Mouse (Mus musculus): ENCODE data around the gene Borcs8. TPM values are rescaled to one million over a fixed set of nuclear protein-coding genes. Genes with fewer than 3 reads are reported as not detected.

The Borcs8 gene
- polyA plus RNA-seq, 1 experiment from 2014 or later = 30.5 TPM

DNA sequence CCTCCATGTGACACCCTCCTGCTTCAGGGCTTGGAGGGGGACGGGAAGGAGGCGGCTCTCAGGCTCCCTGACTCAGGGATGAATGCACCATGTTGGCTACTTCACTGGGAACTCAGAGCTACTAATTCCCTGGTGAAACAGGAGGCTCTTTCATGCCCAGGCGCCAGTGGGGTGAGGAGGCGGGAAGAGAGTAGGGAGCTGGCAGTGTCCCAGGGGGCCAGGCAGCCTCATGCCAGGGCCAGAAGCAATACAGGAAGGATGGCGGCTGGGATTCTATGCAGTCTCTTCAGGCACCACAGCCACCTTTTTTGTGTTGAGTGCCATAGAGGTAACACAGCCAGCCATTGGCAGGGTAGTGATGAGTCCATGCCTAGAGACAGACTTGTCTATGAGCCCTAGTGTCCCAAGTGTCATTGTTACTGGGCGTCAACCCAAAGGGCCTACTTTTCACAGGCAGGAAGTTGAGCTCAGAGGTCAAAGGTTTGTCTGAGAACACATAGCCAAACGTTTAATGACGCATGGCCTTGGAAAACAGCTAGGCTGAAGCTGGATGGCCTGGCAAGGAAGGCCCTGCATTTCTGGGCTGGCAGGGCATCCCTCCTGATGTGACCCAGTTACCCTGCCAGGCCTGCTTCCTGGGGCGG, 9.9 kb upstream of the Borcs8 start:
- DNase-seq (ENCODE audit: low spot score) (peak; percentile 38), ATAC-seq (ENCODE audit: low FRiP score, low TSS enrichment) (no peak)
- Histone ChIP-seq H3K36me3 (ENCODE audit: control insufficient read depth, insufficient read depth, low read length) (peaks cover 6% of the 10 kb centered on the region), H3K4me2 (replicated peaks; ENCODE audit: low read depth) (no peak overlapping the region), H3K9ac (ENCODE audit: low read length) (no peak overlapping the region), H3K4me1 (replicated peaks; ENCODE audit: control insufficient read depth, insufficient read depth) (no peaks in the 10 kb centered on the region; the same call in 1 of the 2 replicates), H3K9me3 (ENCODE audit: control insufficient read depth, low read length) (no peaks in the 10 kb centered on the region), H3K27me3 (ENCODE audit: control insufficient read depth, insufficient read depth, low read length) (no peaks in the 10 kb centered on the region), H3K4me3 (ENCODE audit: low read depth, low read length) (no peak overlapping the region), H3K27ac (replicated peaks) (no peak overlapping the region)
- TF ChIP-seq EP300 (optimal IDR thresholded peaks at IDR 0.05) (no peak), CTCF (IDR thresholded peaks at IDR 0.05; ENCODE audit: low read depth) (no peak)
- WGBS = 54% methylated on average over 9 of the region's 9 CpGs

DNA sequence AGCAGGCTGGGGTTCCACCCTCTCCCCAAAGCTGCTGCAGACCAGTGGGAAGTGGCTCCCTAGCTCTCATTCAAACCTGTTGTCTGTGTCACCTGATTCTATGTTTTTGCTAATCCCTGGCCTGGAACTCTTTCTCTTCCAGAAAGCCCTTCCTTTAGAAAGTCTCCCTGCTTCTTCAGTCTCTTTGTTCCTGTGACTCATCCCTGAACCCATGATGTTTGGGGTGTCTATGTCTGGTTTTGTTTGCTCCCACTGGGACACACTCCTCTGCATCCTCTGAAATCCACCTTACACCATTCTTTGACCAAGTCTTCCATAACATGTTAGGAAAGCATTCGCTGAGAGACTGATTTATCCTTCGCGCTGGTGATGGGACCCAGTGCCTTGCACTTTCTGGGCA, 9.2 kb upstream of the Borcs8 start:
- H3K27ac ChIP-seq (replicated peaks) = no peak overlapping the region
- ATAC-seq (ENCODE audit: low FRiP score, low TSS enrichment) (no peak), DNase-seq (ENCODE audit: low spot score) (no peak)
- H3K4me3 ChIP-seq (ENCODE audit: low read depth, low read length) = no peak overlapping the region
- no peak overlapping the region for H3K4me2 ChIP-seq (replicated peaks; ENCODE audit: low read depth)
- 91% methylated on average over 3 of the region's 3 CpGs for WGBS
- H3K36me3 ChIP-seq (ENCODE audit: control insufficient read depth, insufficient read depth, low read length) = peaks cover 6% of the 10 kb centered on the region
- TF ChIP-seq CTCF (IDR thresholded peaks at IDR 0.05; ENCODE audit: low read depth) (no peak), EP300 (optimal IDR thresholded peaks at IDR 0.05) (no peak)
- no peak overlapping the region for H3K9ac ChIP-seq (ENCODE audit: low read length)
- no peaks in the 10 kb centered on the region; the same call in 1 of the 2 replicates for H3K4me1 ChIP-seq (replicated peaks; ENCODE audit: control insufficient read depth, insufficient read depth)
- H3K27me3 ChIP-seq (ENCODE audit: control insufficient read depth, insufficient read depth, low read length) = no peaks in the 10 kb centered on the region
- H3K9me3 ChIP-seq (ENCODE audit: control insufficient read depth, low read length) = no peaks in the 10 kb centered on the region

DNA sequence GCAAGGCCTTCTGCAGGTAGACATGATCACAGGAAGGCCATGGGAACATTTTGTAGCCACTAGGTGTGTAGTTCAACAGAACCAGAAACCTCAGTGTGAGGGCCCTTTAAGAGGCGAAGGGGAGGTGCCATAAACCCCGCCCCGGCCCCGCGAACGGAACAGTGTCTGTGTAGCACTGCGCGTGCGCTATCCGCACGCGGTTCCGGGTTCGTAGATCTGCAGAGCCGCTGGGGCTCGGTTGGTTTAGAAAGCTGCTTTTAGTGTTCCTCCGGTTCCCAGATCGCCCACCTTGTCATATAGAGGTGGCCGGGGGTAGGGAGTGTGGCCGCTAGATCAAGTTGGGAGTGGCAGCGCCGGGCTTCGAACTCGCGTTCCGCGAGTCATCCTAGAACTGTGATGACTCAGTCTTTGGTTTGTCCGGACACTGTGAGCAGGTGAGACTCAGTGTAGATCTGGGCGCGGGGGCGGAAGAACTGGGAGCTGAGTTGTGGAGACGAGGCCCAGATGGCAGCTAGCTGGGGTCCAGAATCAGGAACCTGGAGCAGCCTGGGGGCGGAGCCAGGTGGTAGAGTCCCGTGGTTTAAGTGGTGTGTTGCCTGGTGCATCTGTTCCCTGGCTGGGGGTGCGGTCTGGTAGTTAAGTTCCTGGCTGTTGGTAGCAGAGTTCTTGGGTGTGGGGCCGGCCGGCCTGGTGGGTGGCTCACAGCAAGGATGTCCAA, 8.0 kb upstream of the Borcs8 start, which contains the start of gene Nr2c2ap:
Gene Nr2c2ap (plus strand): TSS at position 168 of the 718 bp plus-strand sequence.
- WGBS = under 1% methylated on average over 37 of the region's 37 CpGs
- H3K4me1 ChIP-seq (replicated peaks; ENCODE audit: control insufficient read depth, insufficient read depth) = no peaks in the 10 kb centered on the region; the same call in 1 of the 2 replicates
- no peaks in the 10 kb centered on the region for H3K9me3 ChIP-seq (ENCODE audit: control insufficient read depth, low read length)
- TF ChIP-seq CTCF (IDR thresholded peaks at IDR 0.05; ENCODE audit: low read depth) = 0 out of 2 replicates have a peak, but pooled peaks have one; percentile 17
- no peak for TF ChIP-seq EP300 (optimal IDR thresholded peaks at IDR 0.05)
- peak; percentile 92 for DNase-seq (ENCODE audit: low spot score)
- peak; percentile 91 for ATAC-seq (ENCODE audit: low FRiP score, low TSS enrichment)
- H3K27me3 ChIP-seq (ENCODE audit: control insufficient read depth, insufficient read depth, low read length) = no peaks in the 10 kb centered on the region
- H3K4me2 ChIP-seq (replicated peaks; ENCODE audit: low read depth) = peak within 1 kb of the TSS; percentile 77
- no peak within 1 kb of the TSS for H3K27ac ChIP-seq (replicated peaks)
- peaks cover 8% of the 10 kb centered on the region for H3K36me3 ChIP-seq (ENCODE audit: control insufficient read depth, insufficient read depth, low read length)
- peak within 1 kb of the TSS; percentile 75 for H3K9ac ChIP-seq (ENCODE audit: low read length)
- H3K4me3 ChIP-seq (ENCODE audit: low read depth, low read length) = peak within 1 kb of the TSS; percentile 62

DNA sequence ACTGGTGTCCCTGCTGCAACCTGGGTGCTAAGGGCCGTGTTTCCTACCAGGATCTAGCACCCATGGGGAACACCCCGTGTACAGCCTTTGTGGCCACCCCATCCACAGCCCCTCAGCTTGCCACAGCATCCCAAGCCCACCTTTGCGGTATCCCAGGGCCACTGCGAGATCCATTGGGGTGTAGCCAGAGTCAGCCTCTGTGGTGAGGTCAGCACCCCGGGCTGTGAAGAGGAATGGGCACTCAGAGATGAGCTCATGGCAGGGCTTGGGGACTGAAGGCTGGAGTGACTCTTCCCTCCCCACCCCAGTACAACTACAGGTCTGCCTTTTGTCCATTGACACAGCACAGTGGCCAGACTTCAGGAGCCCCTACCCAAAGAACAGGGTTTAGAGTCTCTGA, 5.2 kb upstream of the Borcs8 start:
- peaks cover 2% of the 10 kb centered on the region; the same call in 1 of the 2 replicates for H3K4me1 ChIP-seq (replicated peaks; ENCODE audit: control insufficient read depth, insufficient read depth)
- DNase-seq (ENCODE audit: low spot score) (no peak), ATAC-seq (ENCODE audit: low FRiP score, low TSS enrichment) (no peak)
- TF ChIP-seq CTCF (IDR thresholded peaks at IDR 0.05; ENCODE audit: low read depth) = no peak
- no peak for TF ChIP-seq EP300 (optimal IDR thresholded peaks at IDR 0.05)
- 99% methylated on average over 5 of the region's 5 CpGs for WGBS
- H3K9ac ChIP-seq (ENCODE audit: low read length) = no peak overlapping the region
- peaks cover 8% of the 10 kb centered on the region for H3K36me3 ChIP-seq (ENCODE audit: control insufficient read depth, insufficient read depth, low read length)
- no peaks in the 10 kb centered on the region for H3K9me3 ChIP-seq (ENCODE audit: control insufficient read depth, low read length)
- no peaks in the 10 kb centered on the region for H3K27me3 ChIP-seq (ENCODE audit: control insufficient read depth, insufficient read depth, low read length)
- H3K4me3 ChIP-seq (ENCODE audit: low read depth, low read length) = no peak overlapping the region
- no peak overlapping the region for H3K4me2 ChIP-seq (replicated peaks; ENCODE audit: low read depth)
- H3K27ac ChIP-seq (replicated peaks) = no peak overlapping the region

DNA sequence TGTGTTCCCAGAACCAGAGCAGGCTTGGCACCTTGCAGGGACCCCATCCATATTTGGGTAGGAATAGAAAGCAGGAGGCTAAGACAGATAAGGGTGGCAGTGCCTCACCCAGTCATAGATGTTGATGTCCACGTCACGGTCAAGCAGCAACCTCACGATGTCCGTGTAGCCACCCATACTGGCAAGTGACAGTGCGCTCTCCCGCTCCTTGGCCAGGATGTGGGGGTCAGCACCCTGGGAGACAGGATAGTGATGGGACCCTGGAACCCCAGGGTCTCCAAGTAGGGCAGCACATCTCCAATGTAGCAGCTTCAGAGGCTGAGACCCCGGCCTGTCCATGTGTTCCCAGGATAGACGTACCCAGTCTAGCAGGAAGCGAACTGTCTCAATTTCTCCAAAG, 4.4 kb upstream of the Borcs8 start:
- H3K9ac ChIP-seq (ENCODE audit: low read length) = no peak overlapping the region
- H3K4me3 ChIP-seq (ENCODE audit: low read depth, low read length) = no peak overlapping the region
- H3K27me3 ChIP-seq (ENCODE audit: control insufficient read depth, insufficient read depth, low read length) = no peaks in the 10 kb centered on the region
- DNase-seq (ENCODE audit: low spot score) = no peak
- peaks cover 2% of the 10 kb centered on the region; the same call in 1 of the 2 replicates for H3K4me1 ChIP-seq (replicated peaks; ENCODE audit: control insufficient read depth, insufficient read depth)
- H3K9me3 ChIP-seq (ENCODE audit: control insufficient read depth, low read length) = no peaks in the 10 kb centered on the region
- H3K27ac ChIP-seq (replicated peaks) = no peak overlapping the region
- WGBS = 91% methylated on average over 9 of the region's 9 CpGs
- ATAC-seq (ENCODE audit: low FRiP score, low TSS enrichment) = no peak
- no peak for TF ChIP-seq EP300 (optimal IDR thresholded peaks at IDR 0.05)
- TF ChIP-seq CTCF (IDR thresholded peaks at IDR 0.05; ENCODE audit: low read depth) = no peak
- H3K36me3 ChIP-seq (ENCODE audit: control insufficient read depth, insufficient read depth, low read length) = peaks cover 8% of the 10 kb centered on the region
- H3K4me2 ChIP-seq (replicated peaks; ENCODE audit: low read depth) = no peak overlapping the region

DNA sequence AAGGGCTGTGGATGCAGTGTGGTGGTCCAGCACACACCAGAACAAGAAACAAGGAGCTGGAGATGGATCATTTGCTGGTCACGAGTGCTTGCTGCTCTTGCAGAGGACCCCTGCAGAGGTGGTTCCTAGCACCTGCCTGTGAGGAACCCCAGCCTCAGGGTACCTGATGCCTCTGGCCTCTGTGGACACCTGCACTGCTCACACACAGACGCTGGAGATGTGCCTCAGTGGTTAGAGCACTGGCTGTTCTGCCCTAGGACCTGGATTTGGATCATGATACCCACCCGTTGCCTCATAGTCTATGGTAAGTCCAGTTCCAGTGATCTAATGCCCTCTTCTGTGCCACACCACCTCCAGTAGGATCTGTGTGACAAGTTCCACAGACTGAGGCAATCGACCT, 2.7 kb upstream of the Borcs8 start:
- peaks cover 2% of the 10 kb centered on the region for H3K4me1 ChIP-seq (replicated peaks; ENCODE audit: control insufficient read depth, insufficient read depth)
- no peak overlapping the region for H3K4me2 ChIP-seq (replicated peaks; ENCODE audit: low read depth)
- no peaks in the 10 kb centered on the region for H3K9me3 ChIP-seq (ENCODE audit: control insufficient read depth, low read length)
- TF ChIP-seq EP300 (optimal IDR thresholded peaks at IDR 0.05) = no peak
- no peak for TF ChIP-seq CTCF (IDR thresholded peaks at IDR 0.05; ENCODE audit: low read depth)
- H3K27ac ChIP-seq (replicated peaks) = no peak overlapping the region
- H3K36me3 ChIP-seq (ENCODE audit: control insufficient read depth, insufficient read depth, low read length) = peaks cover 8% of the 10 kb centered on the region
- no peak overlapping the region for H3K4me3 ChIP-seq (ENCODE audit: low read depth, low read length)
- ATAC-seq (ENCODE audit: low FRiP score, low TSS enrichment) = no peak
- WGBS = 78% methylated on average over 4 of the region's 4 CpGs
- no peaks in the 10 kb centered on the region for H3K27me3 ChIP-seq (ENCODE audit: control insufficient read depth, insufficient read depth, low read length)
- no peak for DNase-seq (ENCODE audit: low spot score)
- H3K9ac ChIP-seq (ENCODE audit: low read length) = no peak overlapping the region

Measured in stomach, postnatal 0 days (tissue).